Mouse (Mus musculus): ENCODE results near the gene Wdr6. TPM values are rescaled to one million over a fixed set of nuclear protein-coding genes. Genes with fewer than 3 reads are reported as not detected.

Gene Wdr6
- 40.0 to 43.3 TPM (median 41.3 TPM) in 4 replicates for total RNA-seq (2023; ENCODE audit: inconsistent age)

GRCm38 (mm10) chr9:108578545-108579343 lies at the start of gene Wdr6:
TSS of gene Wdr6 (minus strand) at chr9:108578739.

GRCm38 (mm10) chr9:108596998-108597764 lies 18.6 kb upstream of the Wdr6 start, which contains the start of gene P4htm:
TSS of gene P4htm (minus strand) at chr9:108597667.

GRCm38 (mm10) chr9:108569381-108570206 lies 8.9 kb downstream of the Wdr6 start, which contains the start of gene Dalrd3:
TSS of gene Dalrd3 (plus strand) at chr9:108569886.

GRCm38 (mm10) chr9:108566815-108567776 lies 11.4 kb downstream of the Wdr6 start, which contains the start of gene Ndufaf3:
TSS of gene Ndufaf3 (minus strand) at chr9:108567434.

GRCm38 (mm10) chr9:108560227-108560841 lies 18.2 kb downstream of the Wdr6 start, which contains the start of gene Impdh2:
TSS of gene Impdh2 (plus strand) at chr9:108560286.

Other genes starting within 250 kb of the Wdr6 start
- 326 to 331 TPM (median 330 TPM) in 4 replicates for gene Gpx1, start 239.8 kb downstream of the Wdr6 start, total RNA-seq (2023; ENCODE audit: inconsistent age)
- gene Usp4, start 230.9 kb downstream of the Wdr6 start, total RNA-seq (2023; ENCODE audit: inconsistent age): 170 to 178 TPM (median 173 TPM) in 4 replicates
- gene 1700102P08Rik, start 185.9 kb downstream of the Wdr6 start, total RNA-seq (2023; ENCODE audit: inconsistent age): 5.1 to 8.1 TPM (median 5.3 TPM) in 4 replicates
- not detected in 4 replicates for gene Ccdc36, start 150.3 kb downstream of the Wdr6 start, total RNA-seq (2023; ENCODE audit: inconsistent age)
- gene BC048562, start 142.3 kb downstream of the Wdr6 start, total RNA-seq (2023; ENCODE audit: inconsistent age): not detected in 4 replicates
- gene Ccdc71, start 118.2 kb downstream of the Wdr6 start, total RNA-seq (2023; ENCODE audit: inconsistent age): 26.7 to 37.4 TPM (median 30.9 TPM) in 4 replicates
- gene Klhdc8b, start 117.2 kb downstream of the Wdr6 start, total RNA-seq (2023; ENCODE audit: inconsistent age): 2.2 to 5.0 TPM (median 4.3 TPM) in 4 replicates
- gene Lamb2, start 99.0 kb downstream of the Wdr6 start, total RNA-seq (2023; ENCODE audit: inconsistent age): 0.27 to 0.93 TPM (median 0.32 TPM) in 3 of 4 replicates, not detected in the other
- gene Usp19, start 88.1 kb downstream of the Wdr6 start, total RNA-seq (2023; ENCODE audit: inconsistent age): 286 to 324 TPM (median 289 TPM) in 4 replicates
- gene Qars, start 71.0 kb downstream of the Wdr6 start, total RNA-seq (2023; ENCODE audit: inconsistent age): 184 to 210 TPM (median 200 TPM) in 4 replicates
- gene Qrich1, start 61.9 kb downstream of the Wdr6 start, total RNA-seq (2023; ENCODE audit: inconsistent age): 213 to 222 TPM (median 216 TPM) in 4 replicates
- gene Impdh2, start 18.5 kb downstream of the Wdr6 start, total RNA-seq (2023; ENCODE audit: inconsistent age): 190 to 206 TPM (median 192 TPM) in 4 replicates
- 26.7 to 34.9 TPM (median 34.0 TPM) in 4 replicates for gene Ndufaf3, start 11.3 kb downstream of the Wdr6 start, total RNA-seq (2023; ENCODE audit: inconsistent age)
- 93.0 to 123 TPM (median 103 TPM) in 4 replicates for gene Dalrd3, start 8.9 kb downstream of the Wdr6 start, total RNA-seq (2023; ENCODE audit: inconsistent age)
- gene P4htm, start 18.9 kb upstream of the Wdr6 start, total RNA-seq (2023; ENCODE audit: inconsistent age): 4.6 to 7.5 TPM (median 5.5 TPM) in 4 replicates
- gene Arih2, start 70.6 kb upstream of the Wdr6 start, total RNA-seq (2023; ENCODE audit: inconsistent age): 146 to 163 TPM (median 155 TPM) in 4 replicates
- gene Slc25a20, start 83.3 kb upstream of the Wdr6 start, total RNA-seq (2023; ENCODE audit: inconsistent age): 14.4 to 21.3 TPM (median 19.8 TPM) in 4 replicates
- gene Prkar2a, start 110.6 kb upstream of the Wdr6 start, total RNA-seq (2023; ENCODE audit: inconsistent age): 8.5 to 10.4 TPM (median 9.6 TPM) in 4 replicates
- gene Ip6k2, start 205.1 kb upstream of the Wdr6 start, total RNA-seq (2023; ENCODE audit: inconsistent age): 61.0 to 68.4 TPM (median 65.1 TPM) in 4 replicates
- gene Nckipsd, start 229.6 kb upstream of the Wdr6 start, total RNA-seq (2023; ENCODE audit: inconsistent age): 15.7 to 21.5 TPM (median 17.9 TPM) in 4 replicates
- gene Celsr3, start 247.6 kb upstream of the Wdr6 start, total RNA-seq (2023; ENCODE audit: inconsistent age): 0.06 to 0.09 TPM in 2 of 4 replicates, not detected in the others